Comparison of ENCODE assay signal across 8 mouse cellular contexts in genomic region chr14:21981462-21981861, GRCm38 (mm10). TPM values are rescaled to one million over a fixed set of nuclear protein-coding genes. Genes with fewer than 3 reads are reported as not detected.
DNase-seq lines count a peak whose midpoint lies in the region; ATAC-seq and TF ChIP-seq lines count a peak whose summit lies in the region.

No protein-coding gene starts in this region.

- no peaks in the 10 kb centered on the region for H3K4me1 ChIP-seq in CH12.LX (ENCODE audit: control insufficient read depth in 1 of 2, insufficient read depth in 2 of 2)
- peaks cover 41% of the 10 kb centered on the region for H3K4me1 ChIP-seq in forebrain, embryonic 15.5 days
- peaks cover 9% of the 10 kb centered on the region for H3K4me1 ChIP-seq in lung, postnatal 0 days (ENCODE audit: insufficient read depth, low read depth, low read length)

- TF ChIP-seq RAD21 in CH12.LX (IDR thresholded peaks at IDR 0.05; ENCODE audit: low read depth, low read length) = peak; percentile 19

- H3K27ac ChIP-seq in CH12.LX (ENCODE audit: insufficient read depth, low read depth) = no peak overlapping the region
- H3K27ac ChIP-seq in forebrain, embryonic 15.5 days (replicated peaks) = no peak overlapping the region
- 0 out of 2 replicates have a peak overlapping the region, but pooled peaks have one; percentile 21 for H3K27ac ChIP-seq in lung, postnatal 0 days (ENCODE audit: low read length)

- 0% methylated on average over 22 of the region's 22 CpGs for WGBS in forebrain, embryonic 15.5 days
- WGBS in lung, postnatal 0 days = 0% methylated on average over 21 of the region's 22 CpGs

- no peak overlapping the region for H3K4me3 ChIP-seq in CH12.LX (replicated peaks in 1 of 3; ENCODE audit: low read depth in 2 of 3, low read length in 2 of 3, poor library complexity in 1 of 3)
- H3K4me3 ChIP-seq in forebrain, embryonic 15.5 days = peak overlapping the region; percentile 16
- 0 out of 2 replicates have a peak overlapping the region, but pooled peaks have one; percentile 24 for H3K4me3 ChIP-seq in lung, postnatal 0 days (ENCODE audit: low read depth, low read length)

- intact Hi-C loops in heart, postnatal 36 days (cut with DNase I) = loop anchor here (5.0 to 10.0 kb wide), 5 partner anchors 129 to 1066 kb away; no protein-coding TSS in a partner anchor

- H3K9ac ChIP-seq in CH12.LX (ENCODE audit: insufficient read depth, low read depth) = no peak overlapping the region
- no peak overlapping the region for H3K9ac ChIP-seq in forebrain, embryonic 15.5 days (replicated peaks)
- H3K9ac ChIP-seq in lung, postnatal 0 days (replicated peaks; ENCODE audit: low read depth) = no peak overlapping the region

- H3K36me3 ChIP-seq in CH12.LX (replicated peaks in 1 of 2; ENCODE audit: control insufficient read depth in 1 of 2, insufficient read depth in 1 of 2, low read length in 1 of 2) = no peaks in the 10 kb centered on the region
- no peaks in the 10 kb centered on the region for H3K36me3 ChIP-seq in forebrain, embryonic 15.5 days
- H3K36me3 ChIP-seq in lung, postnatal 0 days (ENCODE audit: insufficient read depth, low read length) = no peaks in the 10 kb centered on the region

- TF ChIP-seq EP300 in CH12.LX (IDR thresholded peaks at IDR 0.05; ENCODE audit: low read length) = no peak
- no peak for TF ChIP-seq EP300 in lung, postnatal 0 days (IDR thresholded peaks at IDR 0.05)

- H3K4me2 ChIP-seq in CH12.LX (ENCODE audit: insufficient read depth, low read depth, poor library complexity, severe bottlenecking) = peak overlapping the region; percentile 61; the same call in 1 of the 2 replicates
- H3K4me2 ChIP-seq in forebrain, embryonic 15.5 days (replicated peaks) = peak overlapping the region; percentile 34
- H3K4me2 ChIP-seq in lung, postnatal 0 days (replicated peaks; ENCODE audit: low read depth, low read length) = peak overlapping the region; percentile 77

- H3K79me2 ChIP-seq in CH12.LX (replicated peaks; ENCODE audit: control insufficient read depth, extremely low read depth, insufficient read depth, poor library complexity, severe bottlenecking) = no peaks in the 10 kb centered on the region

- no peak for TF ChIP-seq POLR2A in CH12.LX (IDR thresholded peaks at IDR 0.05; ENCODE audit: low read depth, low read length)

- DNase-seq in CH12.LX (ENCODE audit: extremely low read depth) = no peak
- DNase-seq in brain, adult 2 months (ENCODE audit: low read depth, low spot score) = peak; percentile 72
- peak; percentile 76 to 86 for DNase-seq in heart, postnatal 36 days
- peak; percentile 36 to 66 for DNase-seq in layer of hippocampus, adult 8-10 months (ENCODE audit: low spot score in 2 of 2)
- DNase-seq in lung, postnatal 0 days (ENCODE audit: low spot score) = peak; percentile 91
- peak; percentile 82 for DNase-seq in ovary, postnatal 14 days (ENCODE audit: low spot score)
- peak; percentile 78 for DNase-seq in urinary bladder, postnatal 25 days (ENCODE audit: low spot score)

- TF ChIP-seq CTCF in CH12.LX (conservative IDR thresholded peaks at IDR 0.05 in 1 of 2, IDR thresholded peaks at IDR 0.05 in 1 of 2; ENCODE audit: low read depth in 2 of 2, low read length in 2 of 2) = peak in 1 of 2 experiments; percentile 68; a peak in 2 of 4 replicates
- peak; percentile 94 for TF ChIP-seq CTCF in lung, postnatal 0 days (IDR thresholded peaks at IDR 0.05)

- H3K9me3 ChIP-seq in CH12.LX (replicated peaks; ENCODE audit: low read length) = peaks cover 28% of the 10 kb centered on the region
- no peaks in the 10 kb centered on the region for H3K9me3 ChIP-seq in forebrain, embryonic 15.5 days
- no peaks in the 10 kb centered on the region for H3K9me3 ChIP-seq in lung, postnatal 0 days (ENCODE audit: low read length)

- in situ Hi-C loops in CH12.LX (cut with MboI; ENCODE audit: low pct_ligation_motif_present, low pct_unique_long_range_greater_than_20kb, low sequenced_read_pairs) = no loop called here

- peak; percentile 42; the same call in 1 of the 2 replicates for ATAC-seq in forebrain, embryonic 15.5 days (replicated peaks)
- peak; percentile 66 for ATAC-seq in lung, postnatal 0 days

- dilution Hi-C loops in CH12.LX (cut with MboI; ENCODE audit: extremely low pct_ligation_motif_present, extremely low pct_unique_long_range_greater_than_20kb, low sequenced_read_pairs) = no loop called here

- no peaks in the 10 kb centered on the region for H3K27me3 ChIP-seq in CH12.LX (replicated peaks)
- H3K27me3 ChIP-seq in forebrain, embryonic 15.5 days = peaks cover 50% of the 10 kb centered on the region
- no peaks in the 10 kb centered on the region for H3K27me3 ChIP-seq in lung, postnatal 0 days (replicated peaks; ENCODE audit: insufficient read depth, low read length)

TF ChIP-seq in CH12.LX, 34 proteins besides CTCF, POLR2A, EP300 and RAD21:
- TF ChIP-seq USF2 (conservative IDR thresholded peaks at IDR 0.05; ENCODE audit: low read depth, low read length) (no peak), HCFC1 (IDR thresholded peaks at IDR 0.05; ENCODE audit: low read depth, low read length) (no peak), NELFE (IDR thresholded peaks at IDR 0.05; ENCODE audit: low read depth, low read length) (no peak), IRF4 (IDR thresholded peaks at IDR 0.05; ENCODE audit: low read depth, low read length) (0 out of 2 replicates have a peak, but pooled peaks have one; percentile 12), SMC3 (IDR thresholded peaks at IDR 0.05; ENCODE audit: low read depth, low read length) (peak; percentile 61)

RNA-seq across cellular contexts. Expression of gene Zfp503, which starts 7.9 kb away (rescaled TPM):
- not detected in 2 replicates for total RNA-seq in CH12.LX (2012; rRNA removed)
- total RNA-seq in CH12.LX (2014; rRNA removed) = not detected in 2 replicates
- polyA plus RNA-seq in CH12.LX (2012; ENCODE audit: insufficient read length, low read depth) = not detected in 2 replicates
- 7.4 TPM in 2 replicates for polyA plus RNA-seq in forebrain, embryonic 15.5 days (2015; fragmentation: Nextera tagmentation; extraction: Ambion mirVana)
- total RNA-seq in heart, postnatal 36 days (2021) = 1 to 10 TPM; 1.8 to 2.2 TPM
- total RNA-seq in layer of hippocampus, adult 8-10 months (2022) = 1 to 10 TPM; 2.5 to 3.4 (median 3.1) TPM
- 16.7 and 18.6 TPM in 2 replicates for polyA plus RNA-seq in lung, postnatal 0 days (2015; fragmentation: Nextera tagmentation; extraction: Ambion mirVana)

RNA-seq across cellular contexts. Expression of gene Lrmda, which starts 38.0 kb away (rescaled TPM):
- 0.63 and 0.89 TPM in 2 replicates for total RNA-seq in CH12.LX (2012; rRNA removed)
- total RNA-seq in CH12.LX (2014; rRNA removed) = 1.9 TPM in 2 replicates
- 2.8 and 3.7 TPM in 2 replicates for polyA plus RNA-seq in CH12.LX (2012; ENCODE audit: insufficient read length, low read depth)
- 0.15 TPM in 1 of 2 replicates, not detected in the other for polyA plus RNA-seq in forebrain, embryonic 15.5 days (2015; fragmentation: Nextera tagmentation; extraction: Ambion mirVana)
- 1 to 10 TPM; 1.1 to 1.7 TPM for total RNA-seq in heart, postnatal 36 days (2021)
- 1 to 10 TPM in 3 of 4 experiments, under 1 TPM in 1; 0.59 to 4.9 (median 1.8) TPM for total RNA-seq in layer of hippocampus, adult 8-10 months (2022)
- polyA plus RNA-seq in lung, postnatal 0 days (2015; fragmentation: Nextera tagmentation; extraction: Ambion mirVana) = 0.86 and 1.6 TPM in 2 replicates

Comparison
In these comparisons a context has a peak if more than half of its experiments do, and no peak if none do; other contexts are left out.
1. H3K4me3 ChIP-seq: peak in forebrain, embryonic 15.5 days (single experiment) and lung, postnatal 0 days (single experiment); none in CH12.LX (0 of 3).
2. Peak in every context shown above with its lines, with median percentiles within 50 percentile points of each other: H3K4me2 ChIP-seq.